Mouse (Mus musculus) heart, postnatal 14 days (tissue): ENCODE measurements around the gene Gipc2. TPM values are rescaled to one million over a fixed set of nuclear protein-coding genes. Genes with fewer than 3 reads are reported as not detected.
"Not testable (repeated sequence)": the region's sequence is repeated elsewhere in the genome, so short reads cannot be mapped to it uniquely, and the experiment has no call there.

Source experiments
- DNase-seq, 2 experiments: peaks; one replicate each; pipeline ENCODE4 v3.0.0; 2021 to 2022
- intact Hi-C: fragments of 180-260 bp; cut with DNase I; formaldehyde crosslinking; loops from one replicate; pipeline ENCODE4 v1.15.1; 2025
- total RNA-seq, 2 experiments: library from RNA; stranded (reverse); gene quantifications; 2 replicates each; pipeline ENCODE4 v1.2.3; 2021

Gene Gipc2
- total RNA-seq, 2 experiments from 2014 or later: 2.1 to 2.9 TPM

DNA sequence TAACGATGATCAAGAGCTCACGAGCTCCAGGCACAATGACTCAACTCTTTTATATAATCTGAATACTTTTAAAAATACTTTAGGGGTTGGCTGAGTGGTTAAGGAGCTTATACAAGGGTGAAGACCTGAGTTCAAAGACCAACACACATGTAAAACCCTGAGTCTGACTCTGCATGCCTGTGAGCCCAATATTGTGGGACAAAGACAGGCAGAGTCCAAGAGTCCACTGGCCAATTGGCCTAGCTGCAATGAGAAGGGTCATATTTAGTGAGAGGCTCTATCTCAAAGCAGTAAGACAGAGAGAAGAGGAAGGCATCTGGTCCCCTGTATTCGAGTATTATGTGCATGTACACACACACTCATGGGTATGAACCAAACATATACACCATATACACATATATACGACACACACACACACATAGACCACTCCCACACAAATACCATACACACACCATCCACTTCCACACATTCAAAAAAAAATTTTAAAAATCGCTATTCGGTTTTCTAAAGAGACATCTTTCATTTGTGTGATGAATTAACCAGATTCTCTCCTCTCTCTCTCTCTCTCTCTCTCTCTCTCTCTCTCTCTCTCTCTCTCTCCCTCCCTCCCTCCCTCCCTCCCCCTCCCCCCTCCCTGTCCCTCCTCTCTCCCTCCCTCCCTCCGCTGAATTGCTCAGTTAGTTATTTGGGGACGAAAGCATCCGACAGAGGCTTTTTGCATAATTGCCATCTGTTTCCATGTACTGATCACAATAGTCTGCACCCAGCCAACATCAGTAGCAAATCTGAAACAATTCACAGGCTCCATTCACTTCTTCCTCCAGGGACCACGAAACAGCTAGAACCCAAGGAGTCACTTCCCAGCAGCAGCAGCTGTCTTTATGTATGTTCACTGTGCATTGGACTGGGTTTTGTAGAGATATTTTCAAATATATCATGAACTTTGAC lies 7.4 kb downstream of the Gipc2 start:
- no peak for DNase-seq
- intact Hi-C loops: no loop called here

DNA sequence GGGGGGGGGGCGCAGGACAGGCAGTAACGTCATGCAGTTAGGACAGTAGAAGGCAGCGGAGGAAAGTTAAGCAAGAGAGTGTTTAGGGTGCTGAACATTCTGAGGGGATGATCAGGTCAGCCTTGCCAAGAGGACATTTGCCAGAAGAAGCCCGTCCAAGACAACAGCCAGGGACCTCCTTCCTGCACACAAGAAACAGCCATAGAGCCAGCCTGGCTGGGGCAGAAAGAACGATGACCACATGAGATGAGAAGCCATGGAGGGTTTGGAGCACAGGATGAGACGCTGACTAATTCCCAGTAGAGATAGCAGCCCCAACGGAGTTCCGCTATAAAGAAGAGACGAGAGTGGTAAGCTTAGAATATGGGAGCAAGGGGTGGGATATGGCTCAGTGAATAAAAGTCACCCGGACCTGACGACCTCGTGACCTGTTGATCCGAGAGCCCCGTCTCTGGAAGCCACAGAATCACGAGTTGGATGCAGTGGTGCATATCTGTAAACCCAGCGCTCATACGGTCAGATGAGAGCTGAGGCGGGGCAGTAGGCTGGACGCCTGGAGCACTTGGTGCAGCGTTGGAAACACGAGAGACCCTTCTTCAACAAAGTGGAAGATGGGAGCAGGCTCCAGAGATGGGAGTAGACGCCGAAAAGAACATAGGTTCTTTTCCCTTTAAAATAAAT lies 9.1 kb downstream of the Gipc2 start:
- intact Hi-C loops: no loop called here
- no peak for DNase-seq

DNA sequence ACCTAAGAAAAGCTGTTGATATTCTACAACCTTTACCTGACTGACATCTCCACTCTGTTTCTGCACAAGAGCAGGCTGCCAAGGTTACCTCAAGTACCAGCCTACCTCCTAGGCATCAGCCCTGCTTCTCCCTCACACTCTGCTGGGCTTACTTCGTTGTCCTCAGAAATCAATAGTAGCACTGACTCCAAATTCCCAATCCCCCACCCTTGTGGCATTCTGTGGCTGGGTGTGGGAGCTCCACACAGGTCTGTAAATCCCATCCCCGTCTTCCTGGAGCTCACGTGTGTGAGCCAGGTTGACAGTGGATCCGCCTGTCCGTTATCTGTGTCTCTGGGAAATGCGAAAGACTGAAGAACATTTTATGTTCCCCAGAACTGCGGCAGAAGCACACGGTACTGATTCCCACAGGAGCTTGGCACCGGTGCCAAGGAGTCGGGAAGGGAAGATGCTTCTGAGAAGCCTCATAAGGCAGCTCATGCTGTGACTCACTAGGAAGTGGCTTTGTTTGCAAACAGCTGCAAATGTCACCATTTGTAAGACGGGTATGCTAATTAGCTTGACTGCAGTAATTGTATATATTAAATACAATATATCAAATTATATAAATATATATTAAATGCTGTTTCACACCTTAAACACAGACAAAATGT lies 10.6 kb downstream of the Gipc2 start:
- intact Hi-C loops: no loop called here
- DNase-seq: no peak

DNA sequence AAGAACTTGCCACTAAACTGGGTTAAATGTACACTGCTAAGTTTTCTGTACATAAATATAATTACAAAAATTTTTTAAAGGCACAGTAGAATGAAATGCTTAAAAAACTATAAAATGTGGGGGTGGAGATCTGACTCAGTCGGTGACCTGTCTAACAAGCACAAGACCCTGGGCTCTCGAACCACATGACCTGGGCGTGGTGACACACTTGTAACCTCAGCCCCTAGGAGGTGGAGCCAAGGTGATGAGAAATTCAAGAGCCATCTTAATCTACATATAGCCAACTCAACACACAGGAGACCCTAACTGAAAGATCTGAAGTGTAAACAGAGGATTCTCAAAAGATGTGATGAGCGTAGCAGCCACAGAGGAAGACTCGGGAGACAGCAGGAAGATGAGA lies 11.9 kb downstream of the Gipc2 start:
- intact Hi-C loops: no loop called here
- DNase-seq: no peak

DNA sequence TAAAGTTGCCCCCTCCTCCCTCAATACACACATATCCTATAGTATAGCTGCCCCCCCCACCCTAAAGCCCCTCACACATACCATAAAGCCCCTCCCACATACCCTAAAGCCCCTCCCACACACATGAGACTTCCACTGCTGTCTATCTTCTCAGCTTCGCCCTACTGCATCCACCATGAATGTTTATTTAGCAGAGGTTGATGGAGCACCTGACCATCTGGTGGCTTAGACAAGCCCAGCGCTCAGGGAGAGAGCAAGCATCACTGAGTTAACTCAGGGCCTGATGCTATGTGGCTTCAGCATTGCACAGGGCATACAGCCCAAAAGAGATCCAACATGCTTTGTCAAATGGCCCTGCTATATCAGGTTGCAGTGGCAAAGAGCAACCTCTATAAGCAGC lies 12.9 kb downstream of the Gipc2 start:
- no peak for DNase-seq
- intact Hi-C loops: no loop called here

GRCm38 (mm10) chr3:152152483-152152804 lies 13.6 kb downstream of the Gipc2 start:
- DNase-seq: no peak
- intact Hi-C loops: no loop called here

- DNase-seq: no peak
- intact Hi-C loops: no loop called here
Observed at GRCm38 (mm10) chr3:152151725-152152482, 14.1 kb downstream of the Gipc2 start.

DNA sequence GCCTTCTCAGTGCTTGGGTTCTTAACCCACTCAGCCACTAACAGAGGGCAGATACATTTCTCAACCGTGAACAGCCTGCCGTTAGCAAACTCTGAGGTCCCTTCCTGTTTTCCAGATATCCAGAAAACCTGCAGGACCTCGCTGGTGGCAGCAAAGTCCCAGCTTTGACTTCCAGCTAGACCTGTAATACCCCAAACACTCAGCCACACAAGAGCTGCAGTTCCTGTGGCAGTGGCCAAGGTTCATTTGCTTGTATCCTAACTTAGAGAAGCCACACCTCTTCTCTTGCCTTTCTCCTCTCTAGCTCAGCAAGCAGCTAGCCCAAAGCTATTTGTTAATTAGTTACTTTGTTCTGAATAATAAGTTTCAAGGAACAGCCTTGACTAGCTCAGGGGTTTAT lies 16.2 kb downstream of the Gipc2 start:
- no peak for DNase-seq
- intact Hi-C loops: loop anchor here (5.0 kb wide), 1 partner anchor 38 kb away; no protein-coding TSS in a partner anchor

DNA sequence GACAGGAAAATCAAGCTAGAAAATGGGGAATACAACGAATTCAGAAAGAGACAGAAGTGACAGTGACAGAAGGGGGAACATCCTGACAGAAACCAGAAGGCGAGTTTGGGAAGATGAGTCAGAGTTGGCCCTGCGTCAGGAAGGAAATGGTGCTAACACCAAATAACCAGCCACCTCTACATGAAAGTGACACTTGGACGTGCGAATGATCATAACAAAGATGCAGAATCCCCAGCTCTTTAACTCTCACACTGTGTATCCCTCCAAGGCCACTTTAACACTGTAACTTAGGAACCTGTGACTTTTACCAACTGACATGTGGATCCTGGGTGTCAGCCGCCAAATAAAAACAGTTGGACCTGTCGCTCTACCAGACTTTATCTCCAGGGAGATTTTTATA lies 16.6 kb downstream of the Gipc2 start:
- intact Hi-C loops: loop anchor here (5.0 kb wide), 1 partner anchor 37 kb away; no protein-coding TSS in a partner anchor
- DNase-seq: no peak

GRCm38 (mm10) chr3:152147085-152147831 lies 18.8 kb downstream of the Gipc2 start:
- intact Hi-C loops: loop anchor here (5.0 kb wide), 1 partner anchor 35 kb away; no protein-coding TSS in a partner anchor
- no peak for DNase-seq

- intact Hi-C loops: loop anchor here (2.0 to 5.0 kb wide), 2 partner anchors 33 to 46 kb away; no protein-coding TSS in a partner anchor
- peak; percentile 65 to 68 for DNase-seq
Observed at GRCm38 (mm10) chr3:152145186-152145585, 20.8 kb downstream of the Gipc2 start.

DNA sequence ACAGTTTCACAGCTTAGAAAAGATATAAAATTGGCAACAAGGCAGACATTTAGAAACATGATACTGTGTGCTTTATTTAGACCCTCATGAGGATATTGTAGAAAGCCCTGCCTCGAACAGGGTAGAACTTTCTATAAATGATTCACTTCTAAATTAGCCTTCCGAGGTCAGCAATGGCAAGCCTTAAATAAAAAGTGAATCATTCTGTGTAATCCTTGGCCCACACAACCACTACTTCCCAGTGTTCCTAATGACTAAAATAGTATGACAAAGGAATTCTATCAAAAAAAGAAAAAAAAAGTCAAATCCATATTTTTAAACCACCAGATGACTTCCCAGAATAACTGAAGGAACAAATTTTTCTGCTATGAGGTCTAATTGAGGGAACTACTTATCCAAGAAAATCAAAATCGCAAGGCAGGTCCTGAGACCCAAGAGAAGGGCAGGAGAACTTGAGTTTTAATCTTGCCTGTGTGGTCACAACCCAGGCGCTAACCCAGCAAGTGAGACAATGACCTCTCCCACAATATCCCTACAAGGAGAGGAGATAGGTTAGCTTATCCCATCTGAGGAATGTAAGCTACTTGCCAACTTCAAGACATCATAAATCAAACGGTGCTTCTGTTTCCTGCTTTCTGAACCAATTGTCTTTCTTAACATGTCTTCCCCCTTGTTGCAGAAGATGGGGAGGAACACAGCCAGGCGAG lies 22.9 kb downstream of the Gipc2 start:
- DNase-seq: no peak
- intact Hi-C loops: no loop called here

GRCm38 (mm10) chr3:152142146-152142545 lies 23.9 kb downstream of the Gipc2 start:
- DNase-seq: no peak
- intact Hi-C loops: no loop called here

- intact Hi-C loops, DNase-seq: not testable (repeated sequence)
Observed at GRCm38 (mm10) chr3:152139308-152139707, 26.7 kb downstream of the Gipc2 start.

DNA sequence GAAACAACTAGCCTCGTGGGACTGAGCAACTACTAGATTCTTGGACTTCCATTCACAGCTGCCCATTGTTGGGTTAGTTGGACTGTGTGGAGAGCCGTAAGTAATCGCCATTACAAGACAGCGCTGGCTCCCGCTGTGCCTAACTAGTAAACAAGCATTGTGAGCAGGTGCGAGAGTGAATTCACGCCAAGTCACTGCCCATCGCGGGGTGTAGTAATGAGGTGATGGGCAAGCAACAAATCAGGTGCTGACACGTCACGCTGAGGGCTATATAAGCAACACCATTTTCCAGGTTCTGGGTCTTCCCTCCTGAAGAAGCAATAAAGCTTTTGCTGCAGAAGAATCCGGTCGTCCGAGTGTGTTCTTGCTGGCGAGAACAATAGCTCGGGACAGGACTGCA lies 29.9 kb downstream of the Gipc2 start:
- intact Hi-C loops, DNase-seq: not testable (repeated sequence)

GRCm38 (mm10) chr3:152133621-152134020 lies 32.4 kb downstream of the Gipc2 start:
- peak; percentile 36 to 40 for DNase-seq
- intact Hi-C loops: no loop called here

- intact Hi-C loops: no loop called here
Observed at GRCm38 (mm10) chr3:152130963-152131362, 35.1 kb downstream of the Gipc2 start.

GRCm38 (mm10) chr3:152129426-152129825 lies 36.6 kb downstream of the Gipc2 start:
- DNase-seq, intact Hi-C loops: not testable (repeated sequence)

More at GRCm38 (mm10) chr3:152130963-152131362, 35.1 kb downstream of the Gipc2 start:
- DNase-seq: no peak

DNA sequence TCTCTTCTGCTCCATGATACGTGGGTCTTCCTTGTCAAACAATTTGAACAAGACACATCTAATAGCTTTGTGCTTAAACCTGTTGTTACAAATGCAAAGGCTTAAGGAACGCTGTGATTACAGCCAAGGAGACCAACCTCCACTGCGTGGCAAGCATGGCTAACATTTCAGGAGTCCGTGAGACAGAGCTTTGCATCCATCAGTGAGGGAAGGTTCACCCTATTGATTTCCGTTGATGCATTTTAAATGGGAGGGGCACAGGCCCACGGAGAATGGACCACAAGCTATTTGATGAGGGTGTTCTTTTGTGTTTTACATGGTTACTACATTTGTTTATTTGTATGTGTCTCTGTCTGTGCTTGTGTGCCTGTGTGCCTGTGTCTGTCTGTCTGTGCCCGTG lies 37.4 kb downstream of the Gipc2 start:
- intact Hi-C loops: no loop called here
- no peak for DNase-seq
